Mouse (Mus musculus): ENCODE data around the gene Ahcy.

DNA sequence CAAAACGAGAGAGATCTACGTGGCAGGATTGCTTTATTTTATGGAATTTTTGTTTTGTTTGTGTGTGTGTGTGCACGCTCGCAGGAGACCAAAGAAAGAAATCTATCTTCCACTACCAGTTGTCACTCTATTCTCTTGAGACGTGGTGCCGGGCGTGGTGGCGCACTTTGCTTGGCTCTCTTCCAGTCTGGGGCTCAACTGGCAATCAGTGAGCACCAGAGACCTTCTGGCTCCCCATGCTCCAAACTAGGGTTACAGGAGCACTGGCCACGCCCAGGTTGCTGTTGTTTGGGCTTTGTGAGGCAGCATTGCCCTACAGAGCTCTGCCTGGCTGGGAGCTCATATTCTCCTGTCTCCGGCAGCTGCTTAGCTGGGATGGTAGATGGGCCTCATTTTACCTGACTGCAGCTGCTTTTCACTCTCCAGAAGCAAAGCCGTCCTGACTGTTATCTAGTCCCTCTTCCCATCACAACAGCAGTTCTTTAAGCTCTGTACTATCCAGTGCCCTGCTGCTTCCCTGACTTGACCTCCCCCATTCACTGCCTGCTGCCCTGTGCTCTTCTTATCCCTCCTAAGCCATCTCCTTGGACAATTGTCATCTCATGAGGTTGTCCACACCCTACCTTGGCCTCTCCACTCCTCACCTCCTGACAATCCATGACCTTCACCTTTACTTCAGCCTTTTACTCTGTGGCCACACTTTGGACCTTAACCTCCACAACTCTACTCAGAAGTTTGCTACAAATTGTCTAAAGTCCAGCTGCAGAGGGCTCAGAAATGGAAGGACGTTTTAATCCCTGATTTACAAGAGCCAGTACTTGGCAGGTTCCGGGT is 16.8 kb upstream of the Ahcy start:
- TF ChIP-seq CTCF (IDR thresholded peaks at IDR 0.05; ENCODE audit: extremely low read depth, insufficient read depth, low read length) (no peak), POLR2A (IDR thresholded peaks at IDR 0.05; ENCODE audit: extremely low read depth, insufficient read depth, low read length) (no peak)

All from cortical plate, adult 2 months (tissue).